Mouse (Mus musculus): ENCODE measurements around the gene Rexo4. TPM values are rescaled to one million over a fixed set of nuclear protein-coding genes. Genes with fewer than 3 reads are reported as not detected.
A peak's percentile ranks its signal among the peaks of the same experiment; 100 is the strongest.

The Rexo4 gene
- polyA plus RNA-seq, 1 experiment: 35.7 TPM

DNA sequence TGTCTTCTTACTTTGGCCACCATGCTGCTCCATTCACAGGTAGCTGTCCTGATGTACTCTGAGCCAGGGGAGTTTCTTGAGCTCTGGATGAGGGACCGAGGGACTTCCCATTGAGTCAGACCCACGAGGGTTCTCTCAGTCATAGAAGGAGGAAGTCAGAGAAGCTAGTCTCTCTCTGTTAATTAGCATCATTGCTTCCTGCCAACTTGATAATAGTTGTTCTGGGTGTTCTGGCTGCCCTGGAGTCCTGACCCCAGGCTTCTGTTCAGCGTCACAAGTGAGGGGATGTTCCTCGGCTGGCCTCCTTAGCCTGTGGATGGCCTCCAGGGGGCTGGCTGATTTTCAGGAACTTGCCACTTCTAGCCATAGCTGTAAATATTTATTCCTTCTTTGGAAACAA lies 9.8 kb upstream of the Rexo4 start:
- 0 out of 2 replicates have a peak, but pooled peaks have one; percentile 7 for TF ChIP-seq FLI1 (IDR thresholded peaks at IDR 0.05; ENCODE audit: low read length)
- TF ChIP-seq GATA1 (IDR thresholded peaks at IDR 0.05; ENCODE audit: borderline replicate concordance, low read length): no peak
- peaks cover 43% of the 10 kb centered on the region for H3K27me3 ChIP-seq (replicated peaks)
- no peaks in the 10 kb centered on the region for H3K36me3 ChIP-seq (replicated peaks; ENCODE audit: low read length)
- H3K4me3 ChIP-seq (replicated peaks): no peak overlapping the region
- H3K9me3 ChIP-seq: no peaks in the 10 kb centered on the region
- H3K4me1 ChIP-seq: peaks cover 21% of the 10 kb centered on the region

DNA sequence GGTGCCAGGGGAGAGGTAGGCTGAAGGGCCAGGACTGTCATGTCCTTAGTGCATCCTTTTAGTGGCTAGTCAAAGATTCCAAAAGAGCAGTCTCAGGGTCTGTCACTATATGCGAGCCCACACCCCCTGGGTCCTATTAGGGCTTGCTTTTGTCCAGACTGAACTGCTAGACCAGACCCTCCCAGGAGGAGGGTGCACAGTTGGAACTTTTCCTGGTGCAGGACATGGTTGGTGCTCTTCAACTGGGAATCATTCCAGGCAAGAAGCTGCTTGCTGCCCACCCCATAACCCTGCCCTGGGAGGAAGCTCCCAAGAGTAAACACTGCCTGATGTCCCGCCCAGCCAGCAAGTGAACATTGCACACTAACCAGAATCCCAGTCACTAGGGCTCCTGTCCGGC lies 8.9 kb upstream of the Rexo4 start, which contains the start of gene Adamts13:
Gene Adamts13, plus strand, starts transcription at position 301 of the 400 bp plus-strand sequence.
- Histone ChIP-seq H3K4me3 (replicated peaks) (no peak within 1 kb of the TSS), H3K4me1 (peaks cover 21% of the 10 kb centered on the region), H3K36me3 (replicated peaks; ENCODE audit: low read length) (no peaks in the 10 kb centered on the region), H3K27me3 (replicated peaks) (peaks cover 39% of the 10 kb centered on the region), H3K9me3 (peaks cover 2% of the 10 kb centered on the region; the same call in 1 of the 2 replicates)
- TF ChIP-seq GATA1 (IDR thresholded peaks at IDR 0.05; ENCODE audit: borderline replicate concordance, low read length) (no peak), FLI1 (IDR thresholded peaks at IDR 0.05; ENCODE audit: low read length) (no peak)

DNA sequence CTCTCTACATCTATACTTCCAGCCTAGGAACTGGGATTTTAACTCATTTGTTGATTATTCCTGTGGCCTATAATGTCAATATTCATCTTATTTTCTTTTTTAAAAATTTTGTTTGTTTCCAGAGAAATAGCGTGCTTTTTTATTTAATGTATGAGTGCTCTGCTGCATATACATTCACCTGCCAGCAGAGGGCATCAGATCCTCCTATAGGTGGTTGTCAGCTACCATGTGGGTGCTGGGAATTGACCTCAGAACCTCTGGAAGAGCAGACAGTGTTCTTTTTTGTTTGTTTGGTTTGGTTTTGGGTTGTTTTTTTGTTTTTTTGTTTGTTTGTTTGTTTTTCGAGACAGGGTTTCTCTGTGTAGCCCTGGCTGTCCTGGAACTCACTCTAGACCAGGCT lies 3.1 kb upstream of the Rexo4 start:
- Histone ChIP-seq H3K27me3 (replicated peaks) (peaks cover 10% of the 10 kb centered on the region), H3K4me3 (replicated peaks) (no peak overlapping the region), H3K9me3 (peaks cover 8% of the 10 kb centered on the region; the same call in 1 of the 2 replicates), H3K4me1 (peaks cover 19% of the 10 kb centered on the region), H3K36me3 (replicated peaks; ENCODE audit: low read length) (peaks cover 3% of the 10 kb centered on the region)
- TF ChIP-seq GATA1 (IDR thresholded peaks at IDR 0.05; ENCODE audit: borderline replicate concordance, low read length) (no peak), FLI1 (IDR thresholded peaks at IDR 0.05; ENCODE audit: low read length) (no peak)

DNA sequence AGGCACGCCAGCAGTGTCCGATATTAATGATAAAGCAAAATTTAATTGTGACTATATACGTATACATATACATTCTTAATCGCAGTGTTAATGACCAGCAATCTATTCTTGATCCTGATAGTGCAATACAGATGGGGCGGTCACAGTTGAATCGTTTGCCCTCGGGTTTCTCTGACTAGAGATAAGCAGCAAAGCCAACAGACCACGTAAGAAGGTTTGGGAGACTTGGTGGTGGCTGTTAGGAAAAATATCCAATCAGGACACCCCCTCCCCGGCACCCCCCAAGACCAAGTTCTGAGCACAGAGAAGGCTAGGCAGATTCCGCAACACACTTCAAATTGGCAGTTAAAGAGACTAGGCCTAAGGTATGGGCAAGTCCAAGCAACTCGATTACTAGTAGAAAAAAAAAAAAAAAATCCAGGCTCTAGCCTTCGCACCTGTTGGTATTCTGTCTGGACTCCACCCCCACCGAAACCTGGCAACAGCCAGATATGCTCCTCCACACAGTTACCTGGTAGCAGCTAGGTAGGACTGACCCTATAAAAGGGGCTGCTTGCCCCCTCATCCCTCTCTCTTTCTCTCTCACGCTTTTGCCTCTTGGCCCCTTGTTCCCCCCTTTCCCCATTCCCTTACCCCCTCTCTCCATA lies 661 bp upstream of the Rexo4 start:
- Histone ChIP-seq H3K4me1 (peaks cover 41% of the 10 kb centered on the region), H3K4me3 (replicated peaks) (peak overlapping the region; percentile 96), H3K9me3 (peaks cover 8% of the 10 kb centered on the region; the same call in 1 of the 2 replicates), H3K36me3 (replicated peaks; ENCODE audit: low read length) (peaks cover 26% of the 10 kb centered on the region), H3K27me3 (replicated peaks) (no peaks in the 10 kb centered on the region)
- TF ChIP-seq GATA1 (IDR thresholded peaks at IDR 0.05; ENCODE audit: borderline replicate concordance, low read length) (no peak), FLI1 (IDR thresholded peaks at IDR 0.05; ENCODE audit: low read length) (no peak)

DNA sequence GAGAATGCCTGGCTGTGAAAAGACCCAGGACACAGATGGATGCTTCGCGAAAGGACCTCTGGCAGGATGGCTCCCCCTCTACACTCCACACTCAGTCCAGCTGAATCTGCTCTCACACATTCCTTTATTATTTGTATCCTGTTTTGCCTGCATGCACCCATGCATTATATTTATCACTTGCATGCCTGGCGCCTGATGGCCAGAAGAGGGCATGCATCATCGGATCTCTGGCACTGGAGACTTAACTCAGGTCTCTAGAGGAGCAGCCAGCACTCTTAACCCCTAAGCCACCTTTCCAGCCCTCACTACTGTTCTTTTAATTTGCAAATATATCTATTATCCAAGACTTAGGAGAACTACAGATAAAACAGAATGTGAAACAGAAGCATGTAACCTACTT lies 3.4 kb downstream of the Rexo4 start:
- H3K27me3 ChIP-seq (replicated peaks): no peaks in the 10 kb centered on the region
- peaks cover 62% of the 10 kb centered on the region for H3K36me3 ChIP-seq (replicated peaks; ENCODE audit: low read length)
- H3K9me3 ChIP-seq: no peaks in the 10 kb centered on the region
- H3K4me3 ChIP-seq (replicated peaks): no peak overlapping the region
- TF ChIP-seq FLI1 (IDR thresholded peaks at IDR 0.05; ENCODE audit: low read length) (no peak), GATA1 (IDR thresholded peaks at IDR 0.05; ENCODE audit: borderline replicate concordance, low read length) (no peak)
- H3K4me1 ChIP-seq: peaks cover 44% of the 10 kb centered on the region

DNA sequence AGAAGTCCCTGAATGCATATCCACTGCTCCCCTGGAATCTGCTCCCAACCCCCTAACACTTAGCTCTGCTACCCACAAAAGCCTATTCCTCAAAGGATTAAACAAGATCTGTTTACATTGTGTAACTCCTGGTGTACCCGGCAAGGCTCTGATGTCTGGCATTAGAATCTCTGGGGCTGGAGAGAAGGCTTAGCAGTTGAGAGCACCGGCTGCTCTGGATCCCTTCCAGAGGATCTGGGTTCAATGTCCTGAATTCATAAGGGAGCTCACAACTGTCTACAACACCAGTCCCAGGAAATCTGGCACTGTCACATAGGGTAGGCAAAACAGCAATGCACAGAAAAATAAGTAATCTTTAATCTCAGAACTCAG lies 6.7 kb downstream of the Rexo4 start:
- TF ChIP-seq GATA1 (IDR thresholded peaks at IDR 0.05; ENCODE audit: borderline replicate concordance, low read length) (no peak), FLI1 (IDR thresholded peaks at IDR 0.05; ENCODE audit: low read length) (no peak)
- H3K4me3 ChIP-seq (replicated peaks): no peak overlapping the region
- no peaks in the 10 kb centered on the region for H3K27me3 ChIP-seq (replicated peaks)
- H3K36me3 ChIP-seq (replicated peaks; ENCODE audit: low read length): peaks cover 90% of the 10 kb centered on the region
- H3K9me3 ChIP-seq: no peaks in the 10 kb centered on the region
- H3K4me1 ChIP-seq: peaks cover 37% of the 10 kb centered on the region

DNA sequence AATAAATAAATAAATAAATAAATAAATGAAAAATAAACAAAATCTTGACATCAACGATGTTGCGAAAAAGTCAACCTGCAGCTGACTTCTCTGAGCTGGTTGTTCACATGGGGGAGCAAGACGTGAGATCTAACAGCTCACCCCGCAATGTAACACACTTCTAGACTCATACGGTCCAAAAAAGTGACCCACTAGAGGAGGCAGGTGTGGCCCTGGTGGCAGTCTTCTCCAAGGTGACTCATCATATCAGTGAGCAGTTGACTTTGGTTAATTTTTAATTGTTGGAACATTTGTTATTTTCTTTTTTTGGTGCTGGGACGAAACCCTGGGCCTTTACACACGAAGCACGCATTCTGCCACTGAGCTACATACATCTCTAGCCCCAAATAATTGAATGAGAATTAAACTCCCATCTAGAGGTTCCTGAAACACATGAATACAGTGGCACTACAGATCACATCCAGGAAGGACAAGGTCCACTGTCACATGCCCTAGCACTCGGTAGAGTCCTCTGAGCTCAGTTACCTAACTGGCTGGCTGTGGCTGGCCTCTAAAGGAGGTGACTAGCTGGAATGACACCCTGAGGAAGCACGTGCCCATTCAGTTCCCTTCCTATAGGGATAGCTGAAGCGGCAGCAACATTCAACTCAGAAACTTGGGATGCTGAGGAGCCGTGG lies 7.2 kb downstream of the Rexo4 start:
- no peaks in the 10 kb centered on the region for H3K27me3 ChIP-seq (replicated peaks)
- H3K4me3 ChIP-seq (replicated peaks): no peak overlapping the region
- peaks cover 31% of the 10 kb centered on the region for H3K4me1 ChIP-seq
- TF ChIP-seq FLI1 (IDR thresholded peaks at IDR 0.05; ENCODE audit: low read length): no peak
- TF ChIP-seq GATA1 (IDR thresholded peaks at IDR 0.05; ENCODE audit: borderline replicate concordance, low read length): no peak
- no peaks in the 10 kb centered on the region for H3K9me3 ChIP-seq
- H3K36me3 ChIP-seq (replicated peaks; ENCODE audit: low read length): peaks cover 92% of the 10 kb centered on the region

DNA sequence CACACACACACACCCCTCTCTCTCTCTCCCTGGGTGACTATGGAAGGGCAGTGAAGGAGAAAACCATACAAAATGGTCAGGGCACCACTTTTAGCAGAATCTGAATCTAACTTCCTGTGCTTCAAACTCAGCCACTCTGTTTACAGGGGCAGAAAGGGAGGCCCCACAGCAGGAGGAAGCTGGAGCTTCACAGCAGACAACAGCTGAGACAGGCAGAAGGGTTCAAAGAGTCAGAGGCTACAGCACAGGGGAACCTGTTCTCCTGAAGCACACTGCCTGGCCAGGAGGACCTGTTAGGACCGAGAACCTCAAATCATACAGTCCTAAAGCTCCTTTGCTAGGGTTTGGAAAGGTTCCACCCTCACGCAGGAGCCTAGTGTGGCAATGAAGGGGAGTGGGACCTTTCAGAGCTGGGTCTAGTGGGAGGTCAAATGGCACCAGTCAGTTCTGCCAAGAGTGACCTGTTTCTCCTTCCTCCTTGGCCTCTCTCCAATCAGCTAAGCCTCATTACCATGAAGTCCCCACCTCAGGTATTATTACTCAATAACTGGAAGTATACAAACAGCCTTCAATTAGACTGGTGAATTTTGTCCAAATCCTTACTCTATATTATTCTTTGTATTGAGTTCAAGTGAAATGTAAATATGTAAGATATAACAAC lies 9.3 kb downstream of the Rexo4 start:
- Histone ChIP-seq H3K4me1 (peaks cover 13% of the 10 kb centered on the region), H3K36me3 (replicated peaks; ENCODE audit: low read length) (peaks cover 94% of the 10 kb centered on the region), H3K4me3 (replicated peaks) (no peak overlapping the region), H3K9me3 (no peaks in the 10 kb centered on the region), H3K27me3 (replicated peaks) (no peaks in the 10 kb centered on the region)
- no peak for TF ChIP-seq GATA1 (IDR thresholded peaks at IDR 0.05; ENCODE audit: borderline replicate concordance, low read length)
- no peak for TF ChIP-seq FLI1 (IDR thresholded peaks at IDR 0.05; ENCODE audit: low read length)

DNA sequence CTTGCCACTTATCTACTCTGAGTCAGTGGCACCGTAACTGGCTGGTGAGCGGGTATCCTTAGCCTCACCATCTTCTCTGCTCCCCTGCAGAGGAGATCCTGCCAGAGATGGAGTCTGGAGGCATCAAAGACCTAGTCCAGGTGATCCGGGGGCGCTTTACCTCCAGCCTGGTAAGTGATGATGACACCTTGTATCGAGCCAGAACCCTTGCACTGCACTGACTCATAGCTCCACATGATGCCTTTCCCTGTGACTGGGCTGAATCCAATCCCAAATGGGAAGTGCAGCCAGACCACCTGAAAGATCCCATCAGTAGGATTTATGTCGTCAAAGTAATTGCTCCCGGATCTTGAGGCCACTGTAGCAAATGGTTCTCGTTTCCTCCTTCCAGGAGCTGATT lies 11.3 kb downstream of the Rexo4 start:
- no peaks in the 10 kb centered on the region for H3K27me3 ChIP-seq (replicated peaks)
- TF ChIP-seq FLI1 (IDR thresholded peaks at IDR 0.05; ENCODE audit: low read length) (no peak), GATA1 (IDR thresholded peaks at IDR 0.05; ENCODE audit: borderline replicate concordance, low read length) (no peak)

DNA sequence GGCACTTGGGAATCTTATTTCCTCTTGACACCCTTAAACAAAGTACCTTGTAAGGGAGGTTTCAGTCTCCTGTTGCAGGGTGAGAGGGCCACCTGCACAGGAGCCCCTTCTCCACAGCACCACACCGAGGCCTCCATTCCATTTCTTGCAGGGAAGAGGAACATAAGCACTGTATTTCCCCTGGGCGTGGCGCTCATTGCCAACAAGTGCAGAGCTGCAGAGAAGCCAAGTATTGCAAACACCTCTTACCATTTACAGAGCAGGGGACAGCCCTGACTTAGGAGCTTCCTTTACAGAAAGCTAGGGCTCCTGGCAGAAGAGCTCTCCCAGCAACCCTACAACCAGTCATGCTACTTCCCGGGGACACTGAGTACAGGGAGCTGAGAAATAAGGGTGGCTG lies 12.0 kb downstream of the Rexo4 start:
- no peak overlapping the region for H3K4me3 ChIP-seq (replicated peaks)
- peaks cover 97% of the 10 kb centered on the region for H3K36me3 ChIP-seq (replicated peaks; ENCODE audit: low read length)
- TF ChIP-seq FLI1 (IDR thresholded peaks at IDR 0.05; ENCODE audit: low read length) (no peak), GATA1 (IDR thresholded peaks at IDR 0.05; ENCODE audit: borderline replicate concordance, low read length) (no peak)
- H3K27me3 ChIP-seq (replicated peaks): no peaks in the 10 kb centered on the region
- peaks cover 10% of the 10 kb centered on the region for H3K4me1 ChIP-seq
- H3K9me3 ChIP-seq: no peaks in the 10 kb centered on the region

More for the DNA sequence above, 11.3 kb downstream of the Rexo4 start:
- peaks cover 97% of the 10 kb centered on the region for H3K36me3 ChIP-seq (replicated peaks; ENCODE audit: low read length)
- no peak overlapping the region for H3K4me3 ChIP-seq (replicated peaks)
- H3K4me1 ChIP-seq: peaks cover 10% of the 10 kb centered on the region
- H3K9me3 ChIP-seq: no peaks in the 10 kb centered on the region
